Mouse (Mus musculus): ENCODE measurements around the gene Ift57.

DNA sequence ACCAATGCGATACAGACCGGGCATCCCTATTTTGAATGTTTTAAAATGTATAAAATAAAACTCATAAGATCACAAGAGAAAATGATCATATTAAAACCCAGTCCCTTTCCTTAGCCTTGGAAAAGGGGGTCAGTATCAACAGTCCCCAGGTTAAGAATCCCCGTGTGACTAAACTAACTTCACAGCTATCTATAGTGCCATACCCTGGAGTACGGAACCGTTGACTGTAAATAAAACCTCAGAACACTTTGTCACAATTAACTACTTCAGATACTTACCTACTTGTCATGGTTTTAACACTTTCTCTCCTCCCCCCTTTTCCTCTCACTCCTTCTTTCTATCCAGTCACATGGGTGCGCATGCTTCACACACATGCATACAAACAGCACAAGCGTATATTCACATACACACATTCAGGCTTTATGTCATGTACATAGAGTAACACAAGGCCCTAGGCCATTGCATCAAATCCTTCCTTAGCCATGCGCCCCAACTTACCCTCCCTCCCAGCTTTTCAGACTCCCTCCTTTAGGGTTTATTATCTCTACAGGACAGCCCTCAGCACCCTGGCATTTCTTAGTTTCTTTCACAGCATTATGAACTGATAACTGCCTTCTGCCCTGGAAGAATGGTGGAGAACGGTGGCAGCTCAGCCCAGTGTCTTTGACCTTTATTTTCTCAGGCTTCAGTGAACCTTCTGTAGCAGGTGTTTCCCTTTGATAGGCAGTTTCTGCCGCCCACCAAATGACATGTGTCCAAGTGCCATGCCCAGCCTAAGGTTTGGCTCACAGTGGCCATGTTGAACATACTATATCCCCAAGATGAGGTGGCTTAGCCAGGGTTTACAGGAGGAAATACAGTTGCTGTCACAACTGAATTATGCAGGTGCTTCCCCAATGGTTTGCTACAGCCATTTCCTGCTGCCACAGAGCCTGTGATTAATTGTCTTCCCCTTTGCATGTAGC, 100.8 kb downstream of the Ift57 start, which contains the start of gene Cd47:
- TF ChIP-seq MAFK (IDR thresholded peaks at IDR 0.05; ENCODE audit: insufficient read depth, low read depth, low read length) (no peak), ZC3H11A (IDR thresholded peaks at IDR 0.05; ENCODE audit: borderline replicate concordance, low read depth, low read length) (no peak)
